Mouse (Mus musculus): ENCODE results near the gene Vash1. TPM values are rescaled to one million over a fixed set of nuclear protein-coding genes. Genes with fewer than 3 reads are reported as not detected.

Vash1 gene
- polyA plus RNA-seq, 1 experiment: 1.3 TPM

DNA sequence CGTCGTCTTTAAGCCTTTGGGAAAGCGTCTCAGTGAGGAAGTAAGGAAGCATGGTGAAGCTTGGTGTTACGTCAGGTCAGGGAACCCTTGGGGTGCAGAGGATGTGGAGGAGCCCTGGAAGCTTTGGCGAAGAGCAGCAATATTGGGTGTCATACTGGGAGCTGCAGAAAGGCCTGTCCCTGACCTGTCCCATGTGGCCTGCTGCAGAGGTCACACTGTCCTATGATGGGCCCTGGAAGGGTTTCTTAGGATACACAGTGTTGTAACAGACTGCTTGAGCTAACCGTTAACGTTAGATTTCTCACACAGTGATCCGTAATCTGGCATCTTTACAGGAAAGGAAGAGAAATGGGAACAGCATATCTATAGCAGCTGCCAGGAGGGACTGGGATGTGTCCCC is 3.7 kb downstream of the Vash1 start:
- DNase-seq (ENCODE audit: low spot score): no peak

DNA sequence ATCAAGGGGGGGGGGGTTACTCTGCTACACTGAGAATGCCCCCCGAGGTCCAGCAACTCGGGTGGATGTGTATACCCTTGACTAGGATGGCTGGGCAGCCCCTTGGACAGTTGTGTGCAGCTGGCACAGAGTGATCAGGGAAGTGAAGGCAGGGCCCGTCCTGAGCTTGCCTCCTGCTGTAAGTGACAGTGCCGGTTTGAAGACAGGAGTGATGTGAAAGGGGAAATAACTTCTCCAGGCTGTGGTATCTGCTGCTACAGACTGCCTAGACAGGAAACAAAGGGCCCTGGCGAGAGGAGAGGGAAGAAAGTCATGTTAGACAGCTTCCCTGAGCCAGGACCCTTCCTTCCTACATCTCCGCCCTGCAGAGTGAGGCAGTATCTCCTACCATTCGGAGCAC is 5.2 kb downstream of the Vash1 start:
- no peak for DNase-seq (ENCODE audit: low spot score)

DNA sequence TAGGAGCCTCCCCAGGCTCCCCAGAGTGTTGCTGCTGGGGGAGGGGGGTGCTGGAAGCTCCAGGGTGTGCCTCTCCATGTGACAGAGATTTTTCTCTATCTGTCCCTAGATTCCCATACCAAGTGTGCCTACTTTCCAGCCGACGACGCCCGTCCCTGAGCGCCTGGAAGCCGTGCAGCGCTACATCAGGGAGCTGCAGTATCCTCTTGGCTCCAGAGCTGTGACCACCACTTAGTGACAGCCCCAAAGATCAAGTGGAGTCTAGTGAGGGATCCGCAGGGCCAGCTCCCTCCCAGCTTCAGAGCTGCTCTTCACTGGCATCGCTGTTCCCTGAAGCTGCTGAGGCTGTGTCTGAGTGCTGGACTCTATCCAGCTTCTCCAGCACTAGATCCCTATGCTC is 6.8 kb downstream of the Vash1 start:
- no peak for DNase-seq (ENCODE audit: low spot score)

DNA sequence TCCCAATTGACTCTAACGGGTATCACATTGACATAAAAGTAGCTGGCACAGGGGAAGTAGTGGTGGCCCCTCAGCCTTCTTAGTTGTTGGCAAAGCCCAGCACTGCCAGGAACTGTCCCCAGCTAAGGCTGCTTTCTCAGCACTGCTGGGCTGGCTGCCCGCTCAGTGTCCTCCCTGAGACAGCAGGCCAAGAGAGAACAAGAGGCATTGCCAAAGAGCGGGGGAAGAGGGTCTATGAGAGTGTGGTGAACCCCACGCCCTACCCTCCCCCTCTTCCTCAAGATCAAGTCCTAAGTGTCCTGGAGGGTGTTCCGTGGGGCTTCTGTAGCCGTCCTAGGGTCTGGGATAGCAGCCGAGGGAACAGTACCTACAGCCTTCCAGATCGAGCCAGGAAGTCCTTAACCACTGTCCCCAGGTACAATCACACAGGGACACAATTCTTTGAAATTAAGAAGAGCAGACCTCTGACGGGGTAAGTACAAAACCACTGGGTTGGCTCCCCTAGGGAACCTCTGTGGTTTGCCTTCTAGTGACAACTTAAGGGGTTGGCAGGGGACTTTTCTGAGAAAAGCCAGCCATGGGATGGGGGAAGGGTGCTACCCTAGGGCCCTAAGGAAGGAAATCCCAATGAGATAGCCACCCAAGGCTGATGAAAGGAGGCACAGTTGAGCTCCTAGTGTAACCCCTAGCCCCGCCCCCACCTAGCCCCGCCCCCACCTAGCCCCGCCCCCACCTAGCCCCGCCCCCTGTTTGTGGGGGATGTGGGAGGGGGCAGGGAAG is 8.2 kb downstream of the Vash1 start:
- no peak for DNase-seq (ENCODE audit: low spot score)

DNA sequence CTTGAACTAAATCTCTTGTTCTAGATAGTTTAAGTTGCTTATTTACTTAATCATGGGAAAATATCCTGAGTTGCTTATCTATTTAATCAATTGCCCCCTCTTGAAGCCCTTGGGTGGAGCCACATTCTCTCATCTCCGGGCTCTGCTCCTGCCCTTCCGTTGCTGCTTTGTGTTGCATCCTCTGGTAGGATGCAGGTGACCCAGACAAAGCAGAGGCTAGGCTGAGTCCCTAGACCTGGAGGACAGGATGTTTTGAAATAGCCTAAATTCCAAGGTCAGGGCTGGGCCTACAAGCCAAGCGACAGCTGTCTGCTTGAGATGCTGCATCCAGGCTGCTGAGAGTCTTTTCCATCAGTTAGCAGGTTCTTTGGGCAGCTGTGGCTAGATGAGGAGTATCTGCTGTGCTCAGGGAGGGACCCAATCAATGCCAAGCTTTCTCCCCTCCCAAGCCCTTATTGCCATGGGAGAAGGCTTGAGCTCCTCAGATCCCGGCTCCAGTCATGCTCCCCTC is 9.0 kb downstream of the Vash1 start:
- DNase-seq (ENCODE audit: low spot score): no peak

DNA sequence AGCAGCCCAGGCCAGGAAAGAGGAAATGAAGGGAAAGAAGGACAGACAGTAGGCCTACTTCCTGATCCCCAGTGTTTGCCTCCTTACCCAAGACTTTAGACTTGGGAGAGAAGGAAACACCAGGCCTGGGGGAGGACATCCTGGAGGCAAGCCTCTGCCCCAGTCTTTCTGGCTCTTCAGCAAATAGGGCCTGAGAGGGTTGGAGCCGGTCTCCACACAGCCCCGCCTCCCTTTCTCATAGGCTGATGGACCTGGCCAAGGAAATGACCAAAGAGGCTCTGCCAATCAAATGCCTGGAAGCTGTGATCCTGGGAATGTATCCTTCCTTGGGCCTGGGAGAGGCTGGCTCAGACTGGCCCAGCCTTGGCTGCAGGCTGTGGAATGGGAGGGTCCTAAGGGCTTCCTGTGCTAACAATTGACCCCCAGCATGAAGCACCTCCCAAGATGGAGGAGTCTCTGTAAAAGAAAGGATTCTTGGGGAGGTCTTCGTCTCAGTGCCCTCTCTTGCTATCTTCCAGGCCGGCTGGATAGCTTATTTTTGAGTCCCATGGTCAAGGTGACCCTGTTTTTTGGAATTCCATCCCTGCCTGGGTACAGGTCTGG is 9.6 kb downstream of the Vash1 start:
- no peak for DNase-seq (ENCODE audit: low spot score)

DNA sequence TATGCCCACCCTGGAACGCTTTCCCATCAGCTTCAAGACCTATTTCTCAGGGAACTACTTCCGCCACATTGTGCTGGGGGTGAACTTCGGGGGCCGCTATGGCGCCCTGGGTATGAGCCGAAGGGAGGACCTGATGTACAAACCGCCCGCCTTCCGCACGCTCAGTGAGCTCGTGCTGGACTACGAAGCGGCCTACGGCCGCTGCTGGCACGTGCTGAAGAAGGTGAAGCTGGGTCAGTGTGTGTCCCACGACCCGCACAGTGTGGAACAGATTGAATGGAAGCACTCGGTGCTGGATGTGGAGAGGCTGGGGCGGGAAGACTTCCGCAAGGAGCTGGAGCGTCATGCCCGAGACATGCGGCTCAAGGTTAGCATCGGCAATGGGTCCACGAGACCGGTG is 10.4 kb downstream of the Vash1 start:
- no peak for DNase-seq (ENCODE audit: low spot score)

DNA sequence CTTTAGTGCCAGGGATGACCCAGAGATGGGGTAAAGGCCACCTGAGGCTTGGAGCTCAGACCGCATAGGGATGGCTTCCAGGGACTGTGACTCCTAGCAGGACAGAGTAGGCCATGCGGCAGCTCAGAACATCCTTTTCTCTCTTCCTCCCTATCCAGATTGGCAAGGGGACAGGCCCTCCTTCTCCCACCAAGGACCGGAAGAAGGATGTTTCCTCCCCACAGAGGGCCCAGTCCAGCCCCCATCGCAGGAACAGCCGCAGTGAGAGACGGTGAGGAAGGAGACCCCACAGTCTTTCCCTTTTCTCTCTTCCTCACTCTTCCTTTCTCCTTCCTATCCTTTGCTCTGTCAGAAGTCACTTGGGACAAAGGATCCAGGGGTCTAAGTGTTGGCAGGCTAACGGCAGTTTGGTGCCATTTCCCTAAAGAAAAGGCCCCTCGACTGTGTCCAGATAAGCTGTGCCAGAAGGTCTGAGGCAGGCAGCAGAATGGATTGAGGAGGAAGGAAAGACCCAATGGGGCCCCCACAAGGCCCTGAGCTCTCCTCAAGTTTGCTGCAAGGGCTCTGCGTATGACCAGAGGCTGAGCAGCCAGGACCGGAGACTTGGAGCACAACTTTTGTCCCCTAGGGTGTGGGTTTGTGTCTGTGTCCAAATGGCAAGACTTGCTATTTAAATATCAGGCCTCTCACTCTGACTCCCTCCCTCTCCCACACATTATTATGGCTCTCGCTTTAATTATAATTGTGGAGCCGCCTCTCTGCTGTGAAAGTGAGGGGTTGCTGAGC is 12.4 kb downstream of the Vash1 start:
- DNase-seq (ENCODE audit: low spot score): no peak

DNA sequence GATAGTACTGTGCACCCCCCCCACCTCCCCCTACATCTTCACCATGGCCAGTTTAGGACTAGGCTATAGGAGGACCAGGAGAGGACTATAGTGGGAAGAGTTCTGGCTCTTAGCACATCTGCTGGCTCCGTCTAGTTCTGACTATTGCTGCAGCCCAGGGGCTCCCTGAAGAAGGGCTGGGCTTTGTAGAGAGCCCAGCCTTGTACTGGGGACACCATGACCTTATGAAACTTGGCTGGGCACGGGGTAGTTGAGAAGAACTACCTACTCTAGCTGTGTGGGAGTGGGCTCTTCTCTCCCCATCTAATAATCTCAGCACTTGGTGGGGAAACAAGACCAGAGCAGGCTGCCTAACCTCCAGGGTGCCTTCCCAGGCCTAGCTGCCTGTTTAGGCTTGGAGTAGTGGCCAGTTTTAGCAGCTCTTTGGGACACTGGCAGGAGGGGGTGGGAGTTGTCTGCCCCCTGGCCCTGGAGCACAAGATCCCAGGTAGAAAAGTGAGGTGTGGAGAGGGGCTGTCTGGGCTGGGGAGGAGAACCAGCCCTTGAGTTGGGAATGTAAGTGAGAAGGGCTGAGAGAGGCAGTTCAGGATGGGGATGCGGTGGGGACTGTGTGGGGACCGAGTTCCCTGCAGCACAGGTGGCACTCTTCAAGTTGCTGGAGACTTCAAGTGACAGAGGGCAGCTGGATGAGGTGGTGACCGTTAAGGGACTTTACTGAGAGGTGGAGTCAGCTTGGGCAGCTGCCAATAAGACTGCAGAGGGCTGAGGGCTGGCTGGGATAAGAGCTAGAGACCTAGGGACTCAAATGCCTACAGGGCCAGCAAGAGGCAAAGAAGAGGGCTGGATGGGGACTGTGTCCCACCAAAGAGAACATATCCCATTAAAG is 14.2 kb downstream of the Vash1 start:
- no peak for DNase-seq (ENCODE audit: low spot score)

DNA sequence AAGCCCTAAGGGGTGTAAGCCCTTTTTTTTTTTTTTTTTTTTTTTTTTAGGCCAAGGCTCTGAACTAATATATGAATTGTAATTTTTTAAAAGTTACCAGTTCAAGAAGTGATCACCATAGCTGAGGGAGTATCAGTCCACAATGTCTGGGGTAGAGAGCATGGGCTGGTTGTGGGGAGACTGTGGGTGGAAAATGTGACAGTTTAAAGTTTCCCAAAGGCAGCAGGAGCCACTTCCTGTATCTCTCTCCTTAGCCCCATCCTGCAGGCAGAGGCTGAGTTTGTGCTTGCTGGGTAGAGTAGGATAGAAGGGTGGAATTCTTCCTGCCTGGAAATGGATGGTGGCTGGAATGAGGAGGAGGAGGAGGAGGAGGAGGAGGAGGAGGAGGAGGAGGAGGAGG is 14.9 kb downstream of the Vash1 start:
- DNase-seq (ENCODE audit: low spot score): no peak

DNA sequence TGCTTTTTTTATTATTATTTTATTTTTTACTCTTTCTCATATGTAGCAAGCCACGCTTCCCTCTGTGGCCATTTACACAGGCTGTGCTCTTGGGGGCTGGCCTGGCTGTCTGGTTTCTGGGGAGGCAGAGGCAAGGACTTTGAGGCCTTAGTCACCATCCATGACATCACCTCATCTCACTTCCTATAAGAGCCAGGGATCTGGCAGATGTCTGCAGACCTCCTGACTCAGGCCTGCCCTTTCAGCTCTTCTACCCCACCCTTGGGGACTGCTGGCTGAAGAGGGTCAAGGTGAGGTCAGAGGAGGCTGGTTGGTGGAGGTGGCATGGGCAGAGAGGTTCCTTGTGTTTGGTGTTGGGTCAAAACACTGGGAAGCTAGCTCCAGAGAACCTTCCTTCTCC is 15.9 kb downstream of the Vash1 start:
- DNase-seq (ENCODE audit: low spot score): no peak

DNA sequence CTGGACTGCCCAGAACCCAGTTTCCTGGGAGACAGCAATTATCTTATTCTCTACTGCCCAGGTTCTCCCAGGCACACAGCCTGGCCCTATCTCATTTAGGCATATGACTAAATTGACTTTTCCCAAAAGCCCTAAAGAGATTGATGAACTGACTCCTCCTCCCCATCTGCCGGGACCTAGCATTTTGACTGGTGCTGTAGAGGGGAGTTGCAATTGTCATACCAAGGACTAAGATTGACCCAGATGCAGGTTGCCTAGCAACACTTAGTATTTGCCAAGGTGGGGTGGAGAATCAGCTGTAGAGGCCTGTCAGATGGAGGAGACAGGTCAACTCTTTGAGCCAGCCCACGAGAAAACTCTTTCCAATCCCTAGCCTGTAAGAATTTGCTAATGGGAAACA is 19.5 kb downstream of the Vash1 start:
- DNase-seq (ENCODE audit: low spot score): no peak

DNA sequence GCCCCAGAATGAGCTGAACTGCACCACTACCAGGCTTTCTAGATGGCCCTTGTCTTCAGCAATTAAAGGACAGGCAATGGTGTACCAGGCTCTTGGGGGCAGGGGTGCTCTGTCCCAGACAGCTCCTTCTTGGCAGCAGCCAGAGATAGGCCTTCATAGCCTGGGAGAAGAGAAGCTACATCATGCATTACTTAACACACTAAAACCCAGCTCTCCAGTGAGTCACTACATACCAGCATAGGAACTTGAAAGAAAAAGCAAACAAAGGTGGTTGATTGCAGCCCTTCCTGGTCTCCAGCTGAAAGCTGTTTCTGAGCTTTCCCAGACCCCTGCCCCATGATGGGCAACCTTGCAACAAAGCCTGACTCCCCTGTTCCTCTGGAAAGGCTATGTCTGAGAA is 20.0 kb downstream of the Vash1 start:
- no peak for DNase-seq (ENCODE audit: low spot score)

DNA sequence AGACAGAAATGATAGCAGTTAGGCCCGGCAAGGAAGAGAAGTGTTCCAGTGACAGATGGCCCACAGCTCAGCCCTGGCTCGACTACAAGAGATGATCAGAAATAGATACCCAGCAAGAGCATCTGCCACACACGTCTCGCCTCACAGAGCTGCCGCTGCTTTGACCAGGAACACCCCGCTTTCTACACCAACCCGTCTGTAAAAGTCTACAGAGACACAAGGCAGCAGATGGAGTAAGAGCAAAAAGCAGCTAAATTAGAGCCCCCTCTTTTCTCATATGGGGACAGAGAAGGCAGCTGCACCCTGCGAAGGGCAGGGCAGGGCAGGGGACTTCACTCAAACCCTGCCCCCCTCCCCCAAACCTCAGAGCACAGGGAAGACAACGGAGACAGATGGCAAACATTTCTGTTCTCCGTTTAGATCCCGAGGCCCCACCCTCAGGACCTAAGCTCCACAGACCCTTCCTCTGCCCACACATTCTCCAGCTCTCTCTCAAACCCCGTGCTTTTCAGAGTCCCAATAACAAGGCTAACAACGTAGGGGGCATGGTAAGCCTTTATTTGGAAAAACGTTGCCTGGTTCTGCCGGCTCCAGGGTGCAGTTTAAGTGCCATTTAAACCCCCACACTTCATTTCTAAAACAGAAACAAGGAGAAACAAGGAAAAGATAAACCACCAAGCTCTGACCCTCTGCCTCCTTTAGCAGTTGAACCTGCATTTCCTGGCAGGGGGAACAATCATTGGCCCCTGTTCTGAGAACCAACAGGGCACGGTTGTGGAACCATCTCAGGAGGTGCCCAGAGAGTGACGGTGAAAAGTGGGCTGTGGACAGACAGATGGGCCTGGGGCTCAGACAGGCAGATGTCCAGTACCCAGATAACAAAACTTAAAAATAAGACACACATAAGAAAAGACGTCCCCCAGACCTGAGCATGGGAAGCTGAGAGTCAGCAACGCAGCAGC is 21.7 kb downstream of the Vash1 start:
- DNase-seq (ENCODE audit: low spot score): no peak

DNA sequence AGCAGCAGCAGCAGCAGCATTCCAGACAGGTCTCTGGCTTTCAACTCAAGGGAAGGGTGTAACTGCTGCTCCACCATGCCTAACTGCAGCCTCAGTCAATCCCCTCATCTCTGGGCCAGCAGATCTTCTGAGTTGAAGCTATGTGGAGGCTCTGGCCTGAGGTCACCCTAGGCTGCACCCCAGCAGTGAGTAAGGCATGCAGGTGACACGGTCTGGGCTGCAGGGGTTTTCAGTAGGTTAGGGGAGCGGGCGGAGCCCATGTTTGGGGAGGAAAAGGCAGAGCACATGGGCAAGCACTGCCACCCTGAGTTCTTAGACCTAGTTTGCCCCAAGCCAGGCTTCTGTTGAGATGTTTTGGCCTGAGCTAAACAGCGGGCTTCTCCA is 22.4 kb downstream of the Vash1 start:
- DNase-seq (ENCODE audit: low spot score): no peak

DNA sequence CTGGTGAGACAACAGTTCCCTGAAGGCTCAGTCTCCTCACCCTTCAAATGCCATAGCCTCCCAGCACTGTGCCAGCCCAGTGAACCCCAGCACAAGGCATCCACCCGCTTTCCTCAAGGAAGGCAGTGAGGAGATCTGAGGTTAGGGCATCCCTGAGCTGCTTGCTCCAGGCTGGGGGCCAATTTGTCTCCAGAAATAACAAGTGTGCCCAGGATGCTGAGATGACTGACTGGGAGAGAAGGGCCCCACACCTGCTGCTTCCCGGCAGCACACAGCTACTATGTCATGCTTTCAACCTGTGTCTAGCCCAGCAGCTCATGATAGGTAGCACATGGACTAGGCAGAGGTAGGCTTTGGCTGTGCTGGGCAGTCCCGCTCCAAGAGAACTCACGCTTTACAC is 23.0 kb downstream of the Vash1 start:
- DNase-seq (ENCODE audit: low spot score): no peak

DNA sequence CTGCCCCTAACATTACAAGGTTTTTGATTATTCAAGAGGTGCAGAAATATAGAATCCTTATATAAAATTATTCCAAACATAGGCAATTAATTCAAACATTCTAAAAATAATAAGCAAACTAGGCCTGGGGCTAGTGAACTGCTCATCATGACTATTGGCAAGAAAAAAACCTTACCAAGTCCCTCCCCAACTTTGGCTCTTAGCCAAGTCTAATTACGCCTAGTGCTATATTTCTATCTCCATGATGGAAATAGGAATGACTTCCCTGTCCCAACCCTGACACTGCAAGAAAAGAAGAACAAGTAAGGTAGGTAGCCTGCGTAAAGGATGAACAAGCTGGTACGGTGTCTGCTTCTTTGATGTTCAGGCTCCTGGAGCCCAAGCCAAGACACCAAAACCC is 24.2 kb downstream of the Vash1 start:
- no peak for DNase-seq (ENCODE audit: low spot score)

DNA sequence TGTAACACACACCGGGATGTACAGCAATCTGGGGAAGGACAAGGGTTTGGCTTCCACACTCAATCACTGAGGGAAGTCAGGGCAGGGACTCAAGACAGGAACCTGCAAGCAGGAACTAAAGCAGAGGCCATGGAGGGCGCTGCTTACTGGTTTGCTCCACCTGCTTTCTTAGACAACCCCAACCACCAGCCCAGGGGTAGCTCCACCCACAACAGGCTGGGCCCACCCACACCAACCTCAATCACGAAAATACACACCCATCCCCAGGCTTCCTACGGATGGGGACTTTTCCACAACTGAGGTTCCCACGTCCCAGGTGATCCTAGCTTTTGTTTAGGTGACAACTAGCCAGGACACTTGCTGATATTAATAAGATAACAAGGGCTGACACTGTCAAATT is 27.3 kb downstream of the Vash1 start:
- DNase-seq (ENCODE audit: low spot score): no peak

DNA sequence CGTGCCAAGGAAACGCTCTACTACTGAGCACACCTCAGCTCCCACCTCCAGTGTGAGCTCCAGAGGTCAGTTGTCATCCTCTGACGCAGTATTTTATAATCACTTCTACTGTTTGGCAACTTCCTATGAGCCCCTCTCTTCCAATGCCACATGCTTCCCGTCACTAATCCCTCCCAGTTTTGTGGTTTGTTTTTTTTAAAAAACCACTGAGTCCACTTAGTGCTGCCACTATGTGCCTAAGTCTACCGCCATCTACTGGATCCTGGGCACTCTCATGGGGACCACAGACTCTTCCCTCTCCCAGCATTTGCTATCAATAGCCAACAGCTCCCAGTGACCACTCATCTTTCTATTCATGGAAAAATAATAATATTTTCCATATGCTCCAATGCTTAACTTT is 35.5 kb downstream of the Vash1 start:
- no peak for DNase-seq (ENCODE audit: low spot score)

DNA sequence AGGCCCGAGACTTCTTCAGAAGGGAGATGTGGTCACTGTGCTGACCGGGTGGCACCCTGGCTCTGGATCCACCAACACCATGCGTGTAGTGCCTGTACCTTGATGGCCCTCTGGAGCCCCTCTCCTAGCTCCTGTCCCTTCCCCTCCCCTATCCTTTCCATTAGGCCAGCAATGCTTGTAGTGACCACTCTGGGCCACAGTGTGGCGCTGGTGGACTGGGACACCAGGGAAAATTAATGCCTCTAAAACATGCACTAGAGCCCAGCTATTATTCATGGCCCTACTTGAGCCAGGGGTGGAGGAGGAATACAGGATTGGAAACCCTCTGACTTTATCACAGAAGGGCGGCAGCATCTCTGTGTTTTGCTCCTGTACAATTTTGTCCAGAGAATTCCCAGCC is 36.9 kb downstream of the Vash1 start:
- DNase-seq (ENCODE audit: low spot score): no peak

DNA sequence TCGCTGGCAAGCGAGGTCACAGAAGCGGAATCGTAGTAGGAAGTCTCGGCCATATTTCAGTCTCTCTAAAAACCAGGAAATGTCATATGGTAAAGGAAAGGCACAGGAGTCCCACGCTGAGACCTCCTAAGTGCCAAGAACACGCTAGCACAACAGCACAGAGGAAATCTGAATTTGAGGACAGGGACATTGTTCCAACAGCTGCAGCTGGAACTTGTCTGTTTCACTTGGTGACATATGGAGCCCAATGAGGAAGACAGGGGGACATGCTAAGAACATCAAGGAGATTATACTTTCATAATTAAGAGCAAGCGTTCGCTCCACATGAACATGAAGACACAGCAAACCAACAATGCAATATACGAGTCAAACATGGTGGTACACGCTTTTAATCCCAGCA is 38.5 kb downstream of the Vash1 start:
- DNase-seq (ENCODE audit: low spot score): no peak
